Mouse (Mus musculus): ENCODE results near the gene Cul5. TPM values are rescaled to one million over a fixed set of nuclear protein-coding genes. Genes with fewer than 3 reads are reported as not detected.

The Cul5 gene
- polyA plus RNA-seq, 1 experiment from 2014 or later: 71.3 TPM

- Histone ChIP-seq H3K9me3 (ENCODE audit: control insufficient read depth, low read length) (no peaks in the 10 kb centered on the region), H3K27ac (ENCODE audit: low read depth, low read length) (no peak overlapping the region), H3K4me3 (ENCODE audit: low read depth, low read length) (no peak overlapping the region), H3K4me1 (ENCODE audit: control insufficient read depth, insufficient read depth, low read length) (0 out of 2 replicates have a peak, but pooled peaks cover 2% of the 10 kb centered on the region), H3K36me3 (ENCODE audit: control insufficient read depth, insufficient read depth, low read length) (peaks cover 16% of the 10 kb centered on the region; the same call in 1 of the 2 replicates), H3K27me3 (ENCODE audit: control insufficient read depth, insufficient read depth, low read length) (no peaks in the 10 kb centered on the region), H3K9ac (replicated peaks; ENCODE audit: low read depth, low read length) (no peak overlapping the region), H3K4me2 (ENCODE audit: low read depth, low read length) (no peak overlapping the region)
- WGBS: 86% methylated on average over 4 of the region's 4 CpGs
- no peak for ATAC-seq (ENCODE audit: low read depth)
These were observed 55.5 kb downstream of the Cul5 start for GRCm38 (mm10) chr9:53614286-53614685.

GRCm38 (mm10) chr9:53609968-53610781 is 59.6 kb downstream of the Cul5 start, which contains the start of gene Acat1:
TSS of gene Acat1 (minus strand) at chr9:53610382.
- Histone ChIP-seq H3K36me3 (ENCODE audit: control insufficient read depth, insufficient read depth, low read length) (no peaks in the 10 kb centered on the region), H3K4me3 (ENCODE audit: low read depth, low read length) (peak within 1 kb of the TSS; percentile 76), H3K4me2 (ENCODE audit: low read depth, low read length) (peak within 1 kb of the TSS; percentile 81), H3K4me1 (ENCODE audit: control insufficient read depth, insufficient read depth, low read length) (0 out of 2 replicates have a peak, but pooled peaks cover 5% of the 10 kb centered on the region), H3K9me3 (ENCODE audit: control insufficient read depth, low read length) (no peaks in the 10 kb centered on the region), H3K27me3 (ENCODE audit: control insufficient read depth, insufficient read depth, low read length) (no peaks in the 10 kb centered on the region), H3K9ac (replicated peaks; ENCODE audit: low read depth, low read length) (peak within 1 kb of the TSS; percentile 90), H3K27ac (ENCODE audit: low read depth, low read length) (peak within 1 kb of the TSS; percentile 78)
- peak; percentile 99 for ATAC-seq (ENCODE audit: low read depth)
- 5% methylated on average over 51 of the region's 52 CpGs for WGBS

- peak overlapping the region; percentile 76 for H3K4me3 ChIP-seq (ENCODE audit: low read depth, low read length)
- 74% methylated on average over 12 of the region's 12 CpGs for WGBS
- no peak for ATAC-seq (ENCODE audit: low read depth)
These were observed 60.4 kb downstream of the Cul5 start for GRCm38 (mm10) chr9:53609306-53609967.

GRCm38 (mm10) chr9:53607816-53608215 is 62.0 kb downstream of the Cul5 start:
- Histone ChIP-seq H3K36me3 (ENCODE audit: control insufficient read depth, insufficient read depth, low read length) (no peaks in the 10 kb centered on the region), H3K4me3 (ENCODE audit: low read depth, low read length) (no peak overlapping the region), H3K27ac (ENCODE audit: low read depth, low read length) (no peak overlapping the region), H3K9me3 (ENCODE audit: control insufficient read depth, low read length) (no peaks in the 10 kb centered on the region), H3K9ac (replicated peaks; ENCODE audit: low read depth, low read length) (no peak overlapping the region), H3K4me2 (ENCODE audit: low read depth, low read length) (no peak overlapping the region), H3K4me1 (ENCODE audit: control insufficient read depth, insufficient read depth, low read length) (0 out of 2 replicates have a peak, but pooled peaks cover 5% of the 10 kb centered on the region), H3K27me3 (ENCODE audit: control insufficient read depth, insufficient read depth, low read length) (no peaks in the 10 kb centered on the region)
- ATAC-seq (ENCODE audit: low read depth): no peak
- 95% methylated on average over 4 of the region's 4 CpGs for WGBS

More at GRCm38 (mm10) chr9:53609306-53609967, 60.4 kb downstream of the Cul5 start:
- Histone ChIP-seq H3K27ac (ENCODE audit: low read depth, low read length) (peak overlapping the region; percentile 78), H3K9ac (replicated peaks; ENCODE audit: low read depth, low read length) (peak overlapping the region; percentile 90), H3K4me2 (ENCODE audit: low read depth, low read length) (peak overlapping the region; percentile 81), H3K36me3 (ENCODE audit: control insufficient read depth, insufficient read depth, low read length) (no peaks in the 10 kb centered on the region), H3K27me3 (ENCODE audit: control insufficient read depth, insufficient read depth, low read length) (no peaks in the 10 kb centered on the region), H3K9me3 (ENCODE audit: control insufficient read depth, low read length) (no peaks in the 10 kb centered on the region), H3K4me1 (ENCODE audit: control insufficient read depth, insufficient read depth, low read length) (0 out of 2 replicates have a peak, but pooled peaks cover 5% of the 10 kb centered on the region)

GRCm38 (mm10) chr9:53607192-53607591 is 62.6 kb downstream of the Cul5 start:
- Histone ChIP-seq H3K36me3 (ENCODE audit: control insufficient read depth, insufficient read depth, low read length) (no peaks in the 10 kb centered on the region), H3K4me3 (ENCODE audit: low read depth, low read length) (no peak overlapping the region), H3K4me1 (ENCODE audit: control insufficient read depth, insufficient read depth, low read length) (0 out of 2 replicates have a peak, but pooled peaks cover 5% of the 10 kb centered on the region), H3K27me3 (ENCODE audit: control insufficient read depth, insufficient read depth, low read length) (no peaks in the 10 kb centered on the region), H3K4me2 (ENCODE audit: low read depth, low read length) (no peak overlapping the region), H3K27ac (ENCODE audit: low read depth, low read length) (no peak overlapping the region), H3K9ac (replicated peaks; ENCODE audit: low read depth, low read length) (no peak overlapping the region), H3K9me3 (ENCODE audit: control insufficient read depth, low read length) (no peaks in the 10 kb centered on the region)
- no peak for ATAC-seq (ENCODE audit: low read depth)
- WGBS: 95% methylated on average over 3 of the region's 3 CpGs

- no peaks in the 10 kb centered on the region for H3K27me3 ChIP-seq (ENCODE audit: control insufficient read depth, insufficient read depth, low read length)
- H3K9ac ChIP-seq (replicated peaks; ENCODE audit: low read depth, low read length): no peak overlapping the region
- H3K4me1 ChIP-seq (ENCODE audit: control insufficient read depth, insufficient read depth, low read length): 0 out of 2 replicates have a peak, but pooled peaks cover 5% of the 10 kb centered on the region
- no peak overlapping the region for H3K4me2 ChIP-seq (ENCODE audit: low read depth, low read length)
- H3K9me3 ChIP-seq (ENCODE audit: control insufficient read depth, low read length): no peaks in the 10 kb centered on the region
- no peak overlapping the region for H3K4me3 ChIP-seq (ENCODE audit: low read depth, low read length)
- 92% methylated on average over 5 of the region's 5 CpGs for WGBS
- no peak overlapping the region for H3K27ac ChIP-seq (ENCODE audit: low read depth, low read length)
- no peak for ATAC-seq (ENCODE audit: low read depth)
- no peaks in the 10 kb centered on the region for H3K36me3 ChIP-seq (ENCODE audit: control insufficient read depth, insufficient read depth, low read length)
These were observed 64.9 kb downstream of the Cul5 start for GRCm38 (mm10) chr9:53604954-53605353.

GRCm38 (mm10) chr9:53603849-53604248 is 66.0 kb downstream of the Cul5 start:
- Histone ChIP-seq H3K4me2 (ENCODE audit: low read depth, low read length) (no peak overlapping the region), H3K27me3 (ENCODE audit: control insufficient read depth, insufficient read depth, low read length) (no peaks in the 10 kb centered on the region), H3K27ac (ENCODE audit: low read depth, low read length) (no peak overlapping the region), H3K4me1 (ENCODE audit: control insufficient read depth, insufficient read depth, low read length) (no peaks in the 10 kb centered on the region), H3K9me3 (ENCODE audit: control insufficient read depth, low read length) (no peaks in the 10 kb centered on the region), H3K4me3 (ENCODE audit: low read depth, low read length) (no peak overlapping the region), H3K9ac (replicated peaks; ENCODE audit: low read depth, low read length) (no peak overlapping the region), H3K36me3 (ENCODE audit: control insufficient read depth, insufficient read depth, low read length) (no peaks in the 10 kb centered on the region)
- WGBS: 89% methylated on average over 3 of the region's 3 CpGs
- ATAC-seq (ENCODE audit: low read depth): no peak

GRCm38 (mm10) chr9:53603384-53603783 is 66.4 kb downstream of the Cul5 start:
- H3K9ac ChIP-seq (replicated peaks; ENCODE audit: low read depth, low read length): no peak overlapping the region
- H3K36me3 ChIP-seq (ENCODE audit: control insufficient read depth, insufficient read depth, low read length): no peaks in the 10 kb centered on the region
- ATAC-seq (ENCODE audit: low read depth): no peak
- no peak overlapping the region for H3K4me3 ChIP-seq (ENCODE audit: low read depth, low read length)
- H3K27ac ChIP-seq (ENCODE audit: low read depth, low read length): no peak overlapping the region
- H3K4me2 ChIP-seq (ENCODE audit: low read depth, low read length): no peak overlapping the region
- no peaks in the 10 kb centered on the region for H3K9me3 ChIP-seq (ENCODE audit: control insufficient read depth, low read length)
- no peaks in the 10 kb centered on the region for H3K4me1 ChIP-seq (ENCODE audit: control insufficient read depth, insufficient read depth, low read length)
- no peaks in the 10 kb centered on the region for H3K27me3 ChIP-seq (ENCODE audit: control insufficient read depth, insufficient read depth, low read length)
- WGBS: 83% methylated on average over 1 of the region's 1 CpGs

- H3K27ac ChIP-seq (ENCODE audit: low read depth, low read length): no peak overlapping the region
- H3K9ac ChIP-seq (replicated peaks; ENCODE audit: low read depth, low read length): no peak overlapping the region
- H3K27me3 ChIP-seq (ENCODE audit: control insufficient read depth, insufficient read depth, low read length): no peaks in the 10 kb centered on the region
- no peak overlapping the region for H3K4me3 ChIP-seq (ENCODE audit: low read depth, low read length)
- H3K9me3 ChIP-seq (ENCODE audit: control insufficient read depth, low read length): no peaks in the 10 kb centered on the region
- 92% methylated on average over 2 of the region's 2 CpGs for WGBS
- H3K4me1 ChIP-seq (ENCODE audit: control insufficient read depth, insufficient read depth, low read length): no peaks in the 10 kb centered on the region
- no peaks in the 10 kb centered on the region for H3K36me3 ChIP-seq (ENCODE audit: control insufficient read depth, insufficient read depth, low read length)
- no peak for ATAC-seq (ENCODE audit: low read depth)
- no peak overlapping the region for H3K4me2 ChIP-seq (ENCODE audit: low read depth, low read length)
These were observed 68.3 kb downstream of the Cul5 start for GRCm38 (mm10) chr9:53601541-53601940.
